Mouse (Mus musculus): ENCODE measurements at regions not wholly inside any gene's neighbourhood (a gene's known extent, or its start where the extent isn't known, plus 50 kb on each side); places are given as distances from the start of the nearest gene placed in this dataset.

- TF ChIP-seq CTCF (IDR thresholded peaks at IDR 0.05; ENCODE audit: borderline replicate concordance, insufficient read depth, low read depth, low read length) (no peak), POLR2A (IDR thresholded peaks at IDR 0.05; ENCODE audit: borderline replicate concordance, insufficient read depth, low read length) (no peak)
Measured at GRCm38 (mm10) chr9:116332485-116333118, 157.4 kb upstream of the Tgfbr2 start.
